Mouse (Mus musculus): ENCODE results near the gene Serpinb3d. TPM values are rescaled to one million over a fixed set of nuclear protein-coding genes. Genes with fewer than 3 reads are reported as not detected.
"Not testable (repeated sequence)": the region's sequence is repeated elsewhere in the genome, so short reads cannot be mapped to it uniquely, and the experiment has no call there.

Serpinb3d gene
- not detected in 2 replicates for total RNA-seq (2021)
- long read RNA-seq: 0 reads

GRCm38 (mm10) chr1:107083406-107083805 is at the start of gene Serpinb3d:
TSS of gene Serpinb3d (minus strand) at chr1:107083506.
- no peak for DNase-seq

GRCm38 (mm10) chr1:107127453-107127852 is 44.1 kb upstream of the Serpinb3d start:
- DNase-seq: not testable (repeated sequence)

DNA sequence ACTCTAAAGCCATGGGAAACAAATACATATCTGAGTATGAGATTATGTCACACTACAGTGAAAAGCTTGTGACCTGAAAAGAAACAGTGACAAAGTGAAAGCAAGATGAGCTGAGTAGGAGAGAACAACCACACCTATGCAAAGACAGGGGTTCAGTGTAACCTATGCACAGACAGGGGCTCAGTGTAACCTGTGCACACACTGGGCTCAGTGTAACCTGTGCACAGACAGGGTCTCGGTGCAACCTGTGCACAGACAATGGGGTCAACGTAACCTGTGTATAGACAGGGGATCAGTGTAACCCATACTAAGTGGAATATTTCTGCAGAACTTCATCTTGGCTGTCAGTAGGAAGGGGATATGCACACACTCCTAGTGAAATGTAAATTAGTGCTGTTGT is 15.1 kb upstream of the Serpinb3d start:
- DNase-seq: no peak

GRCm38 (mm10) chr1:107052203-107052602 is 31.1 kb downstream of the Serpinb3d start, which contains the start of gene Serpinb3a:
TSS of gene Serpinb3a (minus strand) at chr1:107052303.
- DNase-seq: no peak

DNA sequence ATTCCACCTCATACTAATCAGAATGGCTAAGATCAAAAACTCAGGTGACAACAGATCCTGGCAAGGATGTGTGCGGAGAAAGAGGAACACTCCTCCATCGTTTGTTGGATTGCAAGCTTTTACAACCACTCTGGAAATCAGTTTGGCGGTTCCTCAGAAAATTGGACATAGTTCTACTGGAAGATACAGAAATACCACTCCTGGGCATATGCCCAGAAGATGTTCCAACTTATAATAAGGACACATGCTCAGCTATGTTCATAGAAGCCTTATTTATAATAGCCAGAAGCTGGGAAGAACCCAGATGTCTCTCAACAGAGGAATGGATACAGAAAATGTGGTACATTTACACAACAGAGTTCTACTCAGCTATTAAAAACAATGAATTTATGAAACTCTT is 49.1 kb downstream of the Serpinb3d start:
- not testable (repeated sequence) for DNase-seq

Other genes with a start within 250 kb of the Serpinb3d start
- not detected in 2 replicates for gene Serpinb5, start 222.3 kb downstream of the Serpinb3d start, total RNA-seq (2021)
- gene Serpinb12, start 149.1 kb downstream of the Serpinb3d start, total RNA-seq (2021): not detected in 2 replicates
- not detected in 2 replicates for gene Serpinb13, start 102.5 kb downstream of the Serpinb3d start, total RNA-seq (2021)
- not detected in 2 replicates for gene Serpinb3a, start 31.2 kb downstream of the Serpinb3d start, total RNA-seq (2021)
- gene Serpinb3b, start 194.9 kb upstream of the Serpinb3d start, total RNA-seq (2021): not detected in 2 replicates
- gene Serpinb3c, start 194.9 kb upstream of the Serpinb3d start, total RNA-seq (2021): not detected in 2 replicates

Measured in adrenal gland, postnatal 25 days (tissue).